Mouse (Mus musculus) G1E (cell line): ENCODE data around the gene Hist1h2bg. TPM values are rescaled to one million over a fixed set of nuclear protein-coding genes. Genes with fewer than 3 reads are reported as not detected.
"Not testable (repeated sequence)": the region's sequence is repeated elsewhere in the genome, so short reads cannot be mapped to it uniquely, and the experiment has no call there.

Experiments used
- ATAC-seq: 2 replicates; pipeline ENCODE4 v1.8.0; 2016; ENCODE audit warnings: mild to moderate bottlenecking; ENCODE audit not compliant: insufficient number of reproducible peaks, poor library complexity, low FRiP score, severe bottlenecking; ENCODE audit errors: extremely low read depth
- DNase-seq: peaks from one replicate; pipeline ENCODE4 v3.0.0; 2012; ENCODE audit warnings: low spot score
- H3K27me3 ChIP-seq: 2 replicates; pipeline ENCODE4 v1.6.1; 2012; ENCODE audit warnings: mild to moderate bottlenecking, low read length, inconsistent platforms; ENCODE audit not compliant: insufficient read depth
- H3K36me3 ChIP-seq: replicated peaks from 2 replicates; pipeline ENCODE3; 2012; ENCODE audit warnings: mild to moderate bottlenecking, inconsistent platforms
- H3K4me1 ChIP-seq: 2 replicates; pipeline ENCODE4 v1.6.1; 2012; ENCODE audit warnings: low read depth, low read length, inconsistent platforms, mixed read lengths; ENCODE audit not compliant: insufficient read depth
- H3K4me3 ChIP-seq: 2 replicates; pipeline ENCODE4 v1.5.1; 2012; ENCODE audit warnings: low read depth, mild to moderate bottlenecking, inconsistent platforms, low read length, moderate library complexity, mixed read lengths
- H3K9me3 ChIP-seq: replicated peaks from 2 replicates; pipeline ENCODE4 v1.6.1; 2012; ENCODE audit warnings: inconsistent platforms
- CTCF ChIP-seq: IDR thresholded peaks from 2 replicates; pipeline ENCODE4 v1.5.1; 2012; ENCODE audit warnings: low read depth, low read length, inconsistent platforms, mixed read lengths
- GATA1 ChIP-seq: IDR thresholded peaks from 2 replicates; pipeline ENCODE4 v1.6.1; 2012; ENCODE audit warnings: borderline replicate concordance, low read length, inconsistent platforms, mixed read lengths
- GATA2 ChIP-seq: IDR thresholded peaks from 2 replicates; pipeline ENCODE4 v1.6.1; 2012; ENCODE audit warnings: low read depth, low read length, inconsistent platforms, borderline replicate concordance
- POLR2AphosphoS5 ChIP-seq: IDR thresholded peaks from 2 replicates; pipeline ENCODE4 v1.6.1; 2012; ENCODE audit warnings: low read depth, low read length, inconsistent platforms; ENCODE audit not compliant: insufficient replicate concordance
- TAL1 ChIP-seq: conservative IDR thresholded peaks from 2 replicates; pipeline ENCODE4 v1.6.1; 2012; ENCODE audit warnings: low read depth, low read length, inconsistent platforms, mixed read lengths
- polyA plus RNA-seq: library from polyadenylated mRNA; stranded (reverse); fragments of >175 nt; gene quantifications from 2 replicates; pipeline ENCODE4 v1.2.3, GENCODE M21; 2012
- total RNA-seq, 2 experiments: library from RNA; stranded (forward) in 1 of 2; stranded (reverse) in 1 of 2; fragments of 200-1000 nt in 1 of 2; fragments of >200 nt in 1 of 2; fragmentation: Nextera tagmentation in 1 of 2; gene quantifications; 2 replicates each; pipeline ENCODE4 v1.2.3; 2014 to 2017

Hist1h2bg gene
- total and polyA plus RNA-seq, 3 experiments = 13.0 to 1,531 (median 1,342) TPM

DNA sequence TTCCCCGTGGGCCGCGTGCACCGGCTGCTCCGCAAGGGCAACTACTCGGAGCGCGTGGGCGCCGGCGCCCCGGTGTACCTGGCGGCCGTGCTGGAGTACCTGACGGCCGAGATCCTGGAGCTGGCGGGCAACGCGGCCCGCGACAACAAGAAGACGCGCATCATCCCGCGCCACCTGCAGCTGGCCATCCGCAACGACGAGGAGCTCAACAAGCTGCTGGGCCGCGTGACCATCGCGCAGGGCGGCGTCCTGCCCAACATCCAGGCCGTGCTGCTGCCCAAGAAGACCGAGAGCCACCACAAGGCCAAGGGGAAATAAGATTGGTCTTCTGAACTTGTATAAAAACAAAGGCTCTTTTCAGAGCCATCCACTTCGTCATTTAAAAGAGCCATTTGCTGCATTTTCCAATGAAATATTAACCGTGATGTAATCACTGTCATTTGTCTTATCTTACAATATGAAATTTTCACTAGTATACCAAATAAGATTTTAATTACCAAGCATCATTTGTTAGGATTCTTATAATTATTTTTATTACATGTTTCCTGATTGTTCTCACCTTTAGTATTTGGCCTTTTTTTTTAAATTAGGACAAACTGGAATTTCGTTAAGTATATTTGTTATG, 3.5 kb downstream of the Hist1h2bg start:
- H3K27me3 ChIP-seq, H3K9me3 ChIP-seq, DNase-seq, H3K36me3 ChIP-seq, ATAC-seq: not testable (repeated sequence)
- Histone ChIP-seq H3K4me3 (peak overlapping the region; percentile 64; the same call in 1 of the 2 replicates), H3K4me1 (peaks cover 20% of the 10 kb centered on the region)
- TF ChIP-seq POLR2AphosphoS5 = peak; percentile 82; the same call in 1 of the 2 replicates

DNA sequence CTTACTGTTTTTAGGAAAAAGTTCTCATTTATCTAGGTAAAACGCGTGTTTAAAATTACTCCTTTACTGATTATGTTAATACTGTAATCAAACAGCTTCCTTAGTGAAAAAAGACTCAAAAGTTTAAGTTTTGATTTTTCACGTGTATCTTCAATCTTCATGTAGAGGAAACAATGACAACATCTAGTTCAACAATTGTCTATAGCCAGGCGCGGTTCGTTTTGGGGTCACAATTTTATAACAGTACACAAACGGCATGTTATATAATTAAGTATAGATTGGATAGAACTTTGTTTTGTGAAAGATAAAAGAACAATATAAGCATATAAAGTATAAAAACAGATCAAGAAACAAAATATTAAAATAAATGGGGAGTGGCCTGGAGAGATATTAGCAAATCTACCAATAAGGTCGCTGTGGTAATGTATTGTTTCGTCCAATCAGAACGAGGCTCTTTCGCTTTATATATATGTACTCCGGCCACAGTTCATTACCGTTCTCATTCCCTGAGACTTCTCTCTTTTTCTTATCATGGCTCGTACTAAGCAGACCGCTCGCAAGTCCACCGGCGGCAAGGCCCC, 4.2 kb downstream of the Hist1h2bg start, which contains the start of gene Hist1h3d:
TSS of gene Hist1h3d (plus strand) at position 493 of the 581 bp plus-strand sequence.
- no peaks in the 10 kb centered on the region for H3K27me3 ChIP-seq
- no peak for TF ChIP-seq CTCF
- TF ChIP-seq GATA2 = no peak
- DNase-seq (peak; percentile 51), ATAC-seq (peak; percentile 36; the same call in 1 of the 2 replicates)
- H3K9me3 ChIP-seq = no peaks in the 10 kb centered on the region
- peak within 1 kb of the TSS; percentile 69 for H3K4me3 ChIP-seq
- H3K36me3 ChIP-seq = no peaks in the 10 kb centered on the region
- H3K4me1 ChIP-seq = peaks cover 21% of the 10 kb centered on the region

DNA sequence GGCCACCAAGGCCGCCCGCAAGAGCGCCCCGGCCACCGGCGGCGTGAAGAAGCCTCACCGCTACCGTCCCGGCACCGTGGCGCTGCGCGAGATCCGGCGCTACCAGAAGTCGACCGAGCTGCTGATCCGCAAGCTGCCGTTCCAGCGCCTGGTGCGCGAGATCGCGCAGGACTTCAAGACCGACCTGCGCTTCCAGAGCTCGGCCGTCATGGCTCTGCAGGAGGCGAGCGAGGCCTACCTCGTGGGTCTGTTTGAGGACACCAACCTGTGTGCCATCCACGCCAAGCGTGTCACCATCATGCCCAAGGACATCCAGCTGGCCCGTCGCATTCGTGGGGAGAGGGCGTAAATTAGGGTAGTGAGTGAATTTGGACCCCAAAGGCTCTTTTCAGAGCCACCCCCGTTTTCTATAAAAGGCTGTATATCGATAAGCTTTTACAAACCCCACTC, 4.7 kb downstream of the Hist1h2bg start:
- Histone ChIP-seq H3K4me3 (peak overlapping the region; percentile 69), H3K4me1 (peaks cover 26% of the 10 kb centered on the region)
- peak; percentile 93; the same call in 1 of the 2 replicates for TF ChIP-seq POLR2AphosphoS5
- not testable (repeated sequence) for H3K9me3 ChIP-seq, ATAC-seq, H3K36me3 ChIP-seq, H3K27me3 ChIP-seq, DNase-seq

DNA sequence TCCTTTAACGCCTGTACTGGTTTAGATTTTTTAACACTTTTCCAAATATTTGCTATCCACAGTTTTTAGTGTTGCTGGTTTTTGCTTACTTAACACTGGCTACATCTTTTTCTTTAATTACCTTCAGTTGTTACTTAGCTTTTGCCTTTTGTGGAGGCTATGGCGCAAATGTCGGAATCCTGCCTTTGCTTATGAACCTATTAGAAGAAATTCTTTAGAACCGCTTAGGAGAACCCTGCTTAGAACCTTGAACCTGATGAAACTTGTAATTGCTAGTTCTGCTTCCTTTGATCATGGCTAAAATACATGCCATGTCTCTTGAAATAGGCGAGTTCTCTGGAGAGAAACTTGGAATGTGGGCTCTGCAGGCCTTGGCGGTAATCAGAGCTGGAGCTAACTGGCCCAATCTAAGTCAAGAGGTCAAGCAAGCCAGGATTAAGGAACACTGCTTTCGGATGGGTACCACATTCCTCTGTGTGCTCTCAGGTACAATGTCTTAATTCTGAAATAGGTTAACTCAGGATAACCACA, 5.2 kb downstream of the Hist1h2bg start:
- DNase-seq = no peak
- Histone ChIP-seq H3K27me3 (no peaks in the 10 kb centered on the region), H3K4me1 (peaks cover 28% of the 10 kb centered on the region), H3K36me3 (no peaks in the 10 kb centered on the region), H3K4me3 (peak overlapping the region; percentile 69), H3K9me3 (no peaks in the 10 kb centered on the region)
- no peak for ATAC-seq
- TF ChIP-seq POLR2AphosphoS5 (peak; percentile 98; the same call in 1 of the 2 replicates), GATA2 (no peak)

DNA sequence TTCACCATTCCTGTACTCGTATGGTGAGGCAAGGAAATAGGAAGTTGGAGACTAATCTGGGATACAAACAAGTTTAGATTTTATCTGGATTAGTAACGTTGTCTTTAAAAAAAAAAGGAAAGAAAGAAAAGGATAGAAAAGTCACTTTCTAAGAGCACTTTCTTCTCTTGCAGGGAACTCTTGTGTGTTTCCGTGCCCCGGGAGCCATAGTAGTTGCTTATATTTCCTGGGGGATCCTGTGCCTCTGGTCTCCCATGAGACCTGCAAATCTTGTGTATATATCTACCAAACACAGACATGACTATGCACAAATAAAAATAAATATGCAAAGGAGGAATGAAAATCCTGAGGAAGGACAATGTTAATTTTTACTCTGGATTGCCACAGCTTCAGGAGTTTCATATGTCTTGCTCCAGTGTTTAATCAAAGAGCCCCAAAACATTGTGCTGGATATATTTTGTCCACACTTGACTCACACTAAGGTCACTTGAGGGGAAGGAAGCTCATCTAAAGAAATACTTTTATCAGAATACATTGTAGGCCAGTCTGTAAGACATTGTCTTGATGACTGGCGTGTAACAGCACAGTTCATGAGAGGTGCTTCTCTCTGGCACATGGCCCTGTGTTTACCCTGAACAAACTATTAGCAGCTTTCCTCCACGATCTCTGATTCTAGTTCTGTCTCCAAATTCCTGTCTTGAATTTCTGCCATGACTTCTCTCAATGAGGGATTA, 5.9 kb downstream of the Hist1h2bg start:
- H3K36me3 ChIP-seq = no peaks in the 10 kb centered on the region
- TF ChIP-seq POLR2AphosphoS5 (peak; percentile 87; the same call in 1 of the 2 replicates), GATA1 (no peak)
- no peaks in the 10 kb centered on the region for H3K9me3 ChIP-seq
- no peak for DNase-seq
- no peak for ATAC-seq
- peak overlapping the region; percentile 69; the same call in 1 of the 2 replicates for H3K4me3 ChIP-seq
- no peaks in the 10 kb centered on the region for H3K27me3 ChIP-seq
- H3K4me1 ChIP-seq = peaks cover 34% of the 10 kb centered on the region

DNA sequence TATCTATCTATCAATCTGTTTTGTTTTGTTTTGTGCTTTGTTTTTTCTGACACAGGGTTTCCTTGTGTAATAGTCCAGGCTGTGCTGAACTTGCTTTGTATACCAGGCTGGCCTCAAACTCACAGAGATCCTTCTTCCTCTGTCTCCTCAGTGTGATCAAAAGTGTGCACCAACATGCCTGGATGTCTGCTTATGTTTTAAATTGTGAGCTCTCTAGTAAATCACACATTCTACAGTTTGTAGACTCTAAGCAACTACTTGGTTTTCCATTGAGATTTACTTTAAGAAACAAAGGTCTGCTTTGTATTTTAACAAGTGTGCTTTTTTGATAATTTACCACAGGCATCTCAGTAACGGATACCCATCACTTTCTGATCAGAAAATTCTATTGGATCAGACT, 6.6 kb downstream of the Hist1h2bg start:
- Histone ChIP-seq H3K4me1 (peaks cover 39% of the 10 kb centered on the region), H3K9me3 (no peaks in the 10 kb centered on the region), H3K36me3 (no peaks in the 10 kb centered on the region), H3K27me3 (no peaks in the 10 kb centered on the region), H3K4me3 (no peak overlapping the region)
- DNase-seq (no peak), ATAC-seq (no peak)
- TF ChIP-seq GATA1 (no peak), GATA2 (no peak), TAL1 (no peak), CTCF (no peak), POLR2AphosphoS5 (no peak)
